Mouse (Mus musculus) urinary bladder, postnatal 36 days (tissue): ENCODE data around the gene Eftud2.

Experiments used
- DNase-seq, 2 experiments: peaks; one replicate each; pipeline ENCODE4 v3.0.0; 2022; ENCODE audit warnings: low spot score in 2 of 2, mixed read lengths in 1 of 2

The Eftud2 gene

GRCm38 (mm10) chr11:102879558-102879957 lies 1.2 kb downstream of the Eftud2 start:
- no peak for DNase-seq

- DNase-seq = no peak
Measured at GRCm38 (mm10) chr11:102874801-102875334, 5.9 kb downstream of the Eftud2 start.

- peak; percentile 28 to 60 for DNase-seq
Measured at GRCm38 (mm10) chr11:102864272-102864671, 16.5 kb downstream of the Eftud2 start.

DNA sequence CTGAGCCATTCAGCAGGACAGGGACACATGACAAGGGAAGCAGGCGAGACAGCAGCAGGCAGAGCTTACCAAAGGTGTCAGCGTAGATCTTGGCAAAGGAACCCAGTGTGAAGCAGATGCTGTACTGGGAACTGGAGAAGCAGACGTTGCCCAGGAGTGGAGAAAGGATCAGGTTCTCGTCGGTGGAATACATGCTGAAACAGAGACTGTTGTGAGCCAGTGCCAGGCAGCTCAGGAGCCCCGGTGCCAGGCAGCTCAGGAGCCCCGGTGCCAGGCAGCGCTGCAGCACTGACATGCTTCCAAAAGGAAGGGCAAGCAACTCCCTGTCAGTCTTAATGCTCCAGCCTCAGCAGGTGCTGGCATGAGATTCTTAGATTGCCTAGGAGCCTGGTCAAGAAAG lies 20.9 kb downstream of the Eftud2 start:
- no peak for DNase-seq

DNA sequence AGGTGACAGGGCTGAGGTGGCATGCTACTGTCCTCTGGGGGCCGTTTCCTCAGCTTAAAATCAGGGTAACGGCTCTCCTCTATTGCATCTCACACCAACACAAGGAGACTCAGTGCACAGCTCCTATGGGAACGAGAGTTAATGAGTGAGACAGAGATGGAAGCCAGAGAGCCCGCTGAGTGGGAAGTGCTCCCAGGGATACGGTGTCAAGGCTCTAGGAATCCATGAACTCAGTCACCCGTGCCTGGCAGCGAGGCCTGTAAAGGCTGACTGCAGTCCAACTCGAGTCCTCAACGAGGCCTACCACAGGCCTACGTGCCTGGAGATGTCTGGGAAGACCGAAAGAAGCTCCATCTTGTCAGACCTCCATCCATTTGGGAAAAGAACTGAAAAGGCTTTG lies 21.8 kb downstream of the Eftud2 start:
- DNase-seq = no peak

DNA sequence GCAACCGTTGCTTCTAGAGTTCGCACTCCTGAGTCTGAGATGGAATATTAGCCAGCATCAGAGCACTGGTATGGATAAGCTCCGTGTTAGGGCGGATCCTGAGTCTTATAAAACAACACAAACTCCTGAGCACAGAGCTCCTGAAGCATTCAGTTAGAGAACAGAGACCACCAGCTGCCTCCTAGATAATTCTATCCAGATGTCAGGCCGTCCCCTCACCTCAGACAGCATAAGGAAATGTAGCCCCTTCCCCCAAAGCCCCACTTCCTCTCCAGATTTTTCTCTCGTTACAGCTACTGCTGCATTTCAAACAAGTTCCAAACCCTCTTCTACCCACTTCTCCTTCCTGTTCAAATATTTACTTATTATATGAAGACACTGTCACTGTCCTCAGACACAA lies 24.8 kb downstream of the Eftud2 start:
- no peak for DNase-seq

- no peak for DNase-seq
Measured at GRCm38 (mm10) chr11:102853760-102854159, 27.0 kb downstream of the Eftud2 start.

DNA sequence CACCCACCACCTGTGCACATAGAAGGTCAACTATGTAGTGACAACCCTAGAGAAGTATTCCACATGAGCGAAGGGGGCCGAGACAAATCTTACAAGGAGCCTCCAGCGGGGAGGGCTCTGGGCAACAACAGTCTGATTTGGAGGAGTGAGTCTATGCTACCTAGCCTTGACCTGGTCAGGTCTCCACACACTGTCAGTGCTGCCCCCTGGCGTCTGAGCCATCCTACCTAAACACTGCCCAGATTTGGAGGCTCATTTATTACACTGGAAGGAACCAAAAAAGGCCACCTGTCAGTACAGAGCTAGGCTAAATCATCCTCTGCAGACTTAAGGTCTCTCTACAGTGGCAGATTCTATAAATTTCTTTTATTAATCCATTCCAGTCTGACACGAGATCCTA lies 28.9 kb downstream of the Eftud2 start:
- peak; percentile 28 to 55 for DNase-seq

- DNase-seq = no peak
Measured at GRCm38 (mm10) chr11:102845926-102846325, 34.9 kb downstream of the Eftud2 start.

DNA sequence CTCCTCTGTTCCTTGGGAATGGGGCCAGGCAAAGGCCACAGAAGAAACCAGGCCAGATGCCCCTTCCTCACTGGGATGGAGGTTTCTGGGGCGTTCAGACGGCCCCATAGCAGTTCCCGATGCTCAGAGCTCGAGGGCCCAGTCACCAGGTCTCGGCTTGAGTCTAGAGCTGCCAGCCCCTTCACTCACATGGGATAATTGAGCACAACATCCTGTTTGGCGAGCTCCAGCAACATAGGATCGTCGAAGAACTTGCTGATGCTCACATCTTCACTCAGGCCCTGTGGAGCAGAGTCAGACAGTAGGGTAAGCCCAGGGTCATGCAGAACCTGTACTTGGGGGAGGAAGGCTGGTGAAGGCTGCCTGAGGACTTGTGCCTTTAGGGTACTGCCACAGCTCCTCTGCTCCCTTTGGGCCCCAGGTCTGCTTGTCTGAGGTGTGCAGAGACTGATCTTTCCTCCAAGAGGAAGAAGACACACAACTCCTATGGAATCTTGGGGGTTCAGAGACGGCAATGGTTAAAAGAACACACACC lies 42.1 kb downstream of the Eftud2 start:
- no peak for DNase-seq

- DNase-seq = no peak
Measured at GRCm38 (mm10) chr11:102838126-102838525, 42.7 kb downstream of the Eftud2 start.

- no peak for DNase-seq
Measured at GRCm38 (mm10) chr11:102837385-102837784, 43.4 kb downstream of the Eftud2 start.

- DNase-seq = no peak
Measured at GRCm38 (mm10) chr11:102836146-102836545, 44.6 kb downstream of the Eftud2 start.

DNA sequence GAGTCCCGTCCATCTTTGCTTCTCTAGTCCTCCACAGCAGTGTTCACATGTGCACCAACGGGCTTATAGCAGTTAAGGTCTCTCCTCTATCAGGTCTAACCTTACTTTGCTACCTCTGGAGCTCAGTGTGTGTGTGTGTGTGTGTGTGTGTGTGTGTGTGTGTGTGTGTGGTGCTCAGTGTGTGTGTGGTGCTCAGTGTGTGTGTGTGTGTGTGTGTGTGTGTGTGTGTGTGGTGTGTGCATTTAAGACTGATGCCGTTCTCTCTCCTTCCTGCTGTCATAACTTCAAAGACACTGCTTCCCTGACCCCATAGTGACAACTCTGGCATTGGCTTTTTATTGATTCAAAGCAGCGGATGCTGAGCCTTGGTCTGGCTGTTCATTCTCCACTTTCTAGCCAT lies 45.2 kb downstream of the Eftud2 start, which contains the start of gene Higd1b:
Gene Higd1b (plus strand): TSS at position 301 of the 400 bp plus-strand sequence.
- no peak for DNase-seq

GRCm38 (mm10) chr11:102834219-102834618 lies 46.6 kb downstream of the Eftud2 start:
- no peak for DNase-seq

- DNase-seq = no peak
Measured at GRCm38 (mm10) chr11:102832700-102833297, 48.0 kb downstream of the Eftud2 start.

GRCm38 (mm10) chr11:102830276-102830675 lies 50.5 kb downstream of the Eftud2 start:
- no peak for DNase-seq

GRCm38 (mm10) chr11:102827097-102827496 lies 53.7 kb downstream of the Eftud2 start:
- DNase-seq = no peak

DNA sequence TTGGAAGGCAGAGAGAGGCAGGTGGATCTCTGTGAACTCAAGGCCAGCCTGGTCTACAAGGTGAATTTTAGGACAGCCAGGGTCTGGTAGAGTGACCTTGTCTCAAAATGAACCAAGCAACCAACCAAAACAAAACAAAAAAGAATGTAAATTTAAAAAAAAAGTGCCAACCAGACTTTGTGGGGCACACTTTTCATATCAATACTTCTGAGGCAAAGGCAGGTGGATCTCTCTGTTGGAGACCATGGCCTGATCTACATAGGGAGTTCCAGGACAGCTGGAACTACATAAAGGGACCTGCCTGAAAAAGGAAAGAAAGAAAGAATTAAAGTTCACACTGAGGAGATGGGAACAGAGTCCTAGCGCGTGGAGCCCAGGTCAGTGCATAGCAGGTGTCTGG lies 54.3 kb downstream of the Eftud2 start:
- no peak for DNase-seq

DNA sequence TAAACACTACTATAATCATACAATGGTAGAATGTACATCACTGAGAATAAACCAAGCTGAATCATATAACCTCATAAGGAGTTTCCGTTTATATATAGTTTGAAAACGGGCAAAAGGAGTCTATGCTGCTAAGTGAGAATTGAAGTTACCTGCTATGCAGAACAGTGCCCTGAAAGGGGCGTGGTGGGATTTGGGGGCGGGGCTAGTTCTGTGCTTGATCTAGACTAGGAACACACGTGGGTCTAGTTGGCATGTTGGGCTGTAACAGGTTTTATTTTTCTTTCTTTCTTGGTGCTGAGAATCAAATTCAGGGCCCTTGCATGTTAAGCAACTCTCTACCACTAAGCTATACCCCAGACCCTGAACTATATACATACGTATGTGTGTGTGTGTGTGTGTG lies 59.6 kb downstream of the Eftud2 start:
- no peak for DNase-seq

GRCm38 (mm10) chr11:102820432-102820831 lies 60.4 kb downstream of the Eftud2 start:
- DNase-seq = no peak

DNA sequence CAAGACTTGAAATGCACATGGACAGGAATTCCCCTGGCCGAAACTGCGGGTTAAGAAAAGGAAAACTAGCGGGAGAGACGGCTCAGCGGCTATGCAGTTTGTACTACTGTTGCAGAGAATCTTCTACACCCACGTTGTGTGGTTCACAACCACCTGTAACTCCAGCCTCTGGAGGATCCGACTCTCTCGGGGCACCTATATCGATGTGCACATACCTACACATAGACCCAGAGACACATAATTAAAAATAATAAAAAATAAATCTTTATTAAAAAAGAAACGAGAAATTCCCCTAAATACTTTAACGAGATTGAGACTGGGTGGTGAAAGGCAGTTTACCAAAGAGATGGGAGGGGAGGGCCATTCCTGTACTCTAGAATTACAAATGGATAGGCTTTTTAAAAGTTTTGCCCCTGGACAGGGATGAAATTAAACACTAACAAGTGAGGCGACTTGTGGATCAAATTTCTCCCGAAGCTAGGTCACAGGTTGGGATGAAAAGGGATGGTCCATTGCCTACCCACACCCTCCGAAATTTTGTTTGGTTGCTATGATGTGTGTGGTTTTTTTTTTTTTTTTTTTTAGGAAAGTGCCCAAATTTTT lies 60.9 kb downstream of the Eftud2 start:
- DNase-seq = no peak
